Mouse (Mus musculus) right cerebral cortex, postnatal 4 days (tissue): ENCODE results near the gene Tmem18.

Experiments used
- DNase-seq: peaks from one replicate; pipeline ENCODE4 v3.0.0-alpha.2; 2022

Tmem18 gene

GRCm38 (mm10) chr12:30584356-30584740 lies at the start of gene Tmem18:
Gene Tmem18 (plus strand): TSS chr12:30584426.
- peak; percentile 77 for DNase-seq

- DNase-seq = no peak
Observed at GRCm38 (mm10) chr12:30557349-30557748, 26.9 kb upstream of the Tmem18 start.

GRCm38 (mm10) chr12:30561411-30561810 lies 22.8 kb upstream of the Tmem18 start:
- DNase-seq = no peak

- DNase-seq = no peak
Observed at GRCm38 (mm10) chr12:30572075-30572474, 12.2 kb upstream of the Tmem18 start.

- no peak for DNase-seq
Observed at GRCm38 (mm10) chr12:30575952-30576351, 8.3 kb upstream of the Tmem18 start.

GRCm38 (mm10) chr12:30578019-30578418 lies 6.2 kb upstream of the Tmem18 start:
- peak; percentile 63 for DNase-seq

GRCm38 (mm10) chr12:30581277-30581676 lies 2.9 kb upstream of the Tmem18 start:
- no peak for DNase-seq

GRCm38 (mm10) chr12:30583586-30584355 lies 455 bp upstream of the Tmem18 start:
- no peak for DNase-seq

GRCm38 (mm10) chr12:30584863-30585262 lies 637 bp downstream of the Tmem18 start:
- DNase-seq = no peak

GRCm38 (mm10) chr12:30591832-30592231 lies 7.6 kb downstream of the Tmem18 start:
- no peak for DNase-seq

GRCm38 (mm10) chr12:30596818-30597407 lies 12.7 kb downstream of the Tmem18 start:
- DNase-seq = peak; percentile 33

- DNase-seq = no peak
Observed at GRCm38 (mm10) chr12:30598955-30599354, 14.7 kb downstream of the Tmem18 start.

GRCm38 (mm10) chr12:30599474-30599873 lies 15.2 kb downstream of the Tmem18 start:
- no peak for DNase-seq

- no peak for DNase-seq
Observed at GRCm38 (mm10) chr12:30599997-30600396, 15.8 kb downstream of the Tmem18 start.

GRCm38 (mm10) chr12:30604012-30604411 lies 19.8 kb downstream of the Tmem18 start:
- no peak for DNase-seq

GRCm38 (mm10) chr12:30604876-30605275 lies 20.6 kb downstream of the Tmem18 start:
- DNase-seq = no peak

- no peak for DNase-seq
Observed at GRCm38 (mm10) chr12:30605941-30606340, 21.7 kb downstream of the Tmem18 start.

- no peak for DNase-seq
Observed at GRCm38 (mm10) chr12:30606743-30607142, 22.5 kb downstream of the Tmem18 start.

GRCm38 (mm10) chr12:30618425-30618824 lies 34.2 kb downstream of the Tmem18 start:
- no peak for DNase-seq

GRCm38 (mm10) chr12:30628466-30628865 lies 44.2 kb downstream of the Tmem18 start:
- no peak for DNase-seq

GRCm38 (mm10) chr12:30634534-30634933 lies 50.3 kb downstream of the Tmem18 start:
- no peak for DNase-seq
